Mouse (Mus musculus) left cerebral cortex, postnatal 36 days (tissue): Measurements from ENCODE around the gene Hs6st1. TPM values are rescaled to one million over a fixed set of nuclear protein-coding genes. Genes with fewer than 3 reads are reported as not detected.

Source experiments
- DNase-seq, 2 experiments: peaks; one replicate each; pipeline ENCODE4 v3.0.0; 2021 to 2022; ENCODE audit warnings: low spot score in 2 of 2, mixed read lengths in 1 of 2
- intact Hi-C: fragments of 180-260 bp; cut with DNase I; formaldehyde crosslinking; loops from one replicate; pipeline ENCODE4 v1.15.1; 2025
- total RNA-seq, 2 experiments: library from RNA; stranded (reverse); gene quantifications; 2 replicates each; pipeline ENCODE4 v1.2.3; 2021

The Hs6st1 gene
- total RNA-seq, 2 experiments from 2014 or later, result 56.1 to 58.6 TPM

- no peak for DNase-seq
- intact Hi-C loops, result loop anchor here (10.0 kb wide), 2 partner anchors 189 to 191 kb away; no protein-coding TSS in a partner anchor
Observed at GRCm38 (mm10) chr1:36063641-36063955, 4.6 kb upstream of the Hs6st1 start.

- DNase-seq, result no peak
- intact Hi-C loops, result loop anchor here (10.0 kb wide), 2 partner anchors 189 to 191 kb away; no protein-coding TSS in a partner anchor
Observed at GRCm38 (mm10) chr1:36064223-36064622, 4.0 kb upstream of the Hs6st1 start.

- intact Hi-C loops, result loop anchor here (10.0 kb wide), 2 partner anchors 190 kb away; no protein-coding TSS in a partner anchor
- DNase-seq, result peak; percentile 90 to 91
Observed at GRCm38 (mm10) chr1:36064861-36065760, 3.1 kb upstream of the Hs6st1 start.

- no peak for DNase-seq
- intact Hi-C loops, result loop anchor here (10.0 kb wide), 2 partner anchors 189 to 191 kb away; no protein-coding TSS in a partner anchor
Observed at GRCm38 (mm10) chr1:36065761-36066150, 2.4 kb upstream of the Hs6st1 start.

GRCm38 (mm10) chr1:36066216-36066980 lies 1.8 kb upstream of the Hs6st1 start:
- DNase-seq, result no peak
- intact Hi-C loops, result loop anchor here (10.0 kb wide), 2 partner anchors 188 to 192 kb away; no protein-coding TSS in a partner anchor

GRCm38 (mm10) chr1:36067201-36067600 lies 999 bp upstream of the Hs6st1 start:
- DNase-seq, result peak in 1 of 2 experiments; percentile 3
- intact Hi-C loops, result loop anchor here (10.0 kb wide), 2 partner anchors 188 to 192 kb away; no protein-coding TSS in a partner anchor

GRCm38 (mm10) chr1:36067611-36068010 lies 589 bp upstream of the Hs6st1 start:
- no peak for DNase-seq
- intact Hi-C loops, result loop anchor here (10.0 kb wide), 2 partner anchors 187 to 193 kb away; no protein-coding TSS in a partner anchor

GRCm38 (mm10) chr1:36068531-36069120 lies 426 bp downstream of the Hs6st1 start:
- intact Hi-C loops, result loop anchor here (10.0 kb wide), 2 partner anchors 186 to 194 kb away; no protein-coding TSS in a partner anchor
- no peak for DNase-seq

GRCm38 (mm10) chr1:36069291-36069771 lies 1.1 kb downstream of the Hs6st1 start:
- DNase-seq, result peak in 1 of 2 experiments; percentile 14
- intact Hi-C loops, result loop anchor here (10.0 kb wide), 2 partner anchors 185 to 195 kb away; no protein-coding TSS in a partner anchor

- intact Hi-C loops, result no loop called here
- peak in 1 of 2 experiments; percentile 9 for DNase-seq
Observed at GRCm38 (mm10) chr1:36070190-36070589, 2.0 kb downstream of the Hs6st1 start.

- intact Hi-C loops, result loop anchor here (1.0 kb wide), 1 partner anchor 64 kb away; no protein-coding TSS in a partner anchor
Observed at GRCm38 (mm10) chr1:36070740-36071139, 2.5 kb downstream of the Hs6st1 start.

GRCm38 (mm10) chr1:36071176-36071575 lies 3.0 kb downstream of the Hs6st1 start:
- intact Hi-C loops, result loop anchor here (1.0 kb wide), 1 partner anchor 63 kb away; no protein-coding TSS in a partner anchor
- DNase-seq, result no peak

More at GRCm38 (mm10) chr1:36070740-36071139, 2.5 kb downstream of the Hs6st1 start:
- DNase-seq, result no peak

GRCm38 (mm10) chr1:36071611-36072010 lies 3.4 kb downstream of the Hs6st1 start:
- DNase-seq, result no peak
- intact Hi-C loops, result loop anchor here (1.0 kb wide), 1 partner anchor 63 kb away; no protein-coding TSS in a partner anchor

- intact Hi-C loops, result no loop called here
- DNase-seq, result no peak
Observed at GRCm38 (mm10) chr1:36072588-36073556, 4.7 kb downstream of the Hs6st1 start.

- no peak for DNase-seq
- intact Hi-C loops, result no loop called here
Observed at GRCm38 (mm10) chr1:36073566-36073965, 5.4 kb downstream of the Hs6st1 start.

- intact Hi-C loops, result no loop called here
Observed at GRCm38 (mm10) chr1:36074197-36074596, 6.0 kb downstream of the Hs6st1 start.

GRCm38 (mm10) chr1:36074968-36075367 lies 6.8 kb downstream of the Hs6st1 start:
- DNase-seq, result no peak
- intact Hi-C loops, result no loop called here

More at GRCm38 (mm10) chr1:36074197-36074596, 6.0 kb downstream of the Hs6st1 start:
- DNase-seq, result no peak

- intact Hi-C loops, result no loop called here
- no peak for DNase-seq
Observed at GRCm38 (mm10) chr1:36075652-36076051, 7.5 kb downstream of the Hs6st1 start.
